Mouse (Mus musculus) embryonic stem cell, embryonic (primary cell): ENCODE measurements around the gene Nfatc4.

Experiments
- CTCF ChIA-PET, 4 experiments: fragments of 300-600 bp in 2 of 4; fragments of 350-600 bp in 2 of 4; sonication (Branson Sonifier 250); formaldehyde crosslinking; loops; one replicate each; lab custom pipeline; 2022; ENCODE audit warnings: inconsistent platforms in 2 of 4; lab: Charles Lee
- POLR2A ChIA-PET, 4 experiments: fragments of 300-600 bp in 2 of 4; fragments of 350-600 bp in 2 of 4; sonication (Branson Sonifier 250); formaldehyde crosslinking; loops; one replicate each; lab custom pipeline; 2022; ENCODE audit warnings: antibody characterized with exemption in 4 of 4, inconsistent platforms in 1 of 4; lab: Charles Lee

The Nfatc4 gene

GRCm38 (mm10) chr14:55822991-55823762, at the start of gene Nfatc4:
Gene Nfatc4 (plus strand): TSS chr14:55823144.
- ChIA-PET CTCF (interaction anchor here (0.5 to 6.8 kb wide), 31 partner anchors 12 to 385 kb away, joined by 3 to 55 read pairs (median 4); partner anchors contain the start of genes Nynrin (in 3 of the 4), Psme2 (in 1 of the 4) and Rnf31 (in 1 of the 4)), POLR2A (interaction anchor here (0.6 to 19.1 kb wide), 34 partner anchors 8 to 308 kb away, joined by 3 to 686 read pairs (median 4); partner anchors contain the start of genes Nynrin (in 2 of the 4), Sdr39u1 (in 2 of the 4), A730061H03Rik (in 1 of the 4) and Dcaf11 (in 1 of the 4))

GRCm38 (mm10) chr14:55776711-55777110, 46.2 kb upstream of the Nfatc4 start:
- CTCF ChIA-PET: interaction anchor here in 2 of 4 experiments (0.6 to 1.6 kb wide), 7 partner anchors 15 to 696 kb away, joined by 3 to 5 read pairs (median 4); no protein-coding TSS in a partner anchor
- POLR2A ChIA-PET: interaction anchor here in 2 of 4 experiments (0.6 to 0.9 kb wide), 6 partner anchors 16 to 158 kb away, joined by 3 to 6 read pairs (median 3); partner anchors contain the start of gene Mdp1 (in 1 of the 2)

- ChIA-PET POLR2A (interaction anchor here in 2 of 4 experiments (0.6 to 1.2 kb wide), 5 partner anchors 17 to 143 kb away, joined by 3 to 6 read pairs (median 3); partner anchors contain the start of gene Mdp1 (in 1 of the 2)), CTCF (interaction anchor here in 2 of 4 experiments (0.6 to 1.6 kb wide), 7 partner anchors 15 to 696 kb away, joined by 3 to 5 read pairs (median 4); no protein-coding TSS in a partner anchor)
These were observed 45.8 kb upstream of the Nfatc4 start for GRCm38 (mm10) chr14:55777176-55777575.

- POLR2A ChIA-PET: interaction anchor here in 2 of 4 experiments (0.6 to 3.8 kb wide), 6 partner anchors 8 to 1917 kb away, joined by 3 to 12 read pairs (median 3); partner anchors contain the start of genes Psme2 (in 1 of the 2) and Rnf31 (in 1 of the 2)
- CTCF ChIA-PET: interaction anchor here in 2 of 4 experiments (0.9 to 1.6 kb wide), 6 partner anchors 10 to 106 kb away, joined by 3 to 5 read pairs (median 4); partner anchors contain the start of genes Dhrs1 (in 1 of the 2), Nop9 (in 1 of the 2) and Ripk3 (in 1 of the 2)
These were observed 45.1 kb upstream of the Nfatc4 start for GRCm38 (mm10) chr14:55777806-55778205.

GRCm38 (mm10) chr14:55778686-55779085, 44.3 kb upstream of the Nfatc4 start:
- ChIA-PET POLR2A (interaction anchor here in 3 of 4 experiments (0.6 to 3.8 kb wide), 8 partner anchors 9 to 1918 kb away, joined by 3 to 12 read pairs (median 4); partner anchors contain the start of genes Ltb4r2 (in 1 of the 3), Psme2 (in 1 of the 3), Rabggta (in 1 of the 3) and Rnf31 (in 1 of the 3)), CTCF (interaction anchor here (0.6 to 1.5 kb wide), 9 partner anchors 9 to 511 kb away, joined by 3 to 5 read pairs (median 3); partner anchors contain the start of genes Ripk3 (in 2 of the 4), Dhrs1 (in 1 of the 4), Gmpr2 (in 1 of the 4) and Ltb4r2 (in 1 of the 4))

- POLR2A ChIA-PET: interaction anchor here in 3 of 4 experiments (0.9 to 3.8 kb wide), 11 partner anchors 8 to 107 kb away, joined by 3 to 12 read pairs (median 4); partner anchors contain the start of genes Gmpr2 (in 1 of the 3), Ltb4r2 (in 1 of the 3), Nedd8 (in 1 of the 3) and Rabggta (in 1 of the 3)
- CTCF ChIA-PET: interaction anchor here (0.6 to 2.1 kb wide), 11 partner anchors 8 to 119 kb away, joined by 3 to 9 read pairs (median 4); partner anchors contain the start of genes Gmpr2 (in 1 of the 4), Mdp1 (in 1 of the 4), Nedd8 (in 1 of the 4) and Ripk3 (in 1 of the 4)
These were observed 43.3 kb upstream of the Nfatc4 start for GRCm38 (mm10) chr14:55779656-55780055.

GRCm38 (mm10) chr14:55780736-55781135, 42.2 kb upstream of the Nfatc4 start:
- POLR2A ChIA-PET: interaction anchor here in 2 of 4 experiments (1.0 to 3.8 kb wide), 11 partner anchors 9 to 229 kb away, joined by 3 to 12 read pairs (median 3); partner anchors contain the start of genes Gmpr2 (in 1 of the 2), Nedd8 (in 1 of the 2) and Rabggta (in 1 of the 2)
- CTCF ChIA-PET: interaction anchor here in 2 of 4 experiments (0.8 to 2.3 kb wide), 24 partner anchors 8 to 534 kb away, joined by 3 to 14 read pairs (median 4); partner anchors contain the start of genes Ltb4r2 (in 2 of the 2), Mdp1 (in 1 of the 2) and Nfatc4 (in 1 of the 2)

- ChIA-PET POLR2A (interaction anchor here in 2 of 4 experiments (0.9 to 3.8 kb wide), 12 partner anchors 10 to 230 kb away, joined by 3 to 12 read pairs (median 4); partner anchors contain the start of genes Gmpr2 (in 1 of the 2), Nedd8 (in 1 of the 2), Rabggta (in 1 of the 2) and Sdr39u1 (in 1 of the 2)), CTCF (interaction anchor here in 3 of 4 experiments (0.6 to 2.3 kb wide), 35 partner anchors 9 to 284 kb away, joined by 3 to 14 read pairs (median 3); partner anchors contain the start of genes Ltb4r2 (in 2 of the 3), Nfatc4 (in 1 of the 3), Psme2 (in 1 of the 3) and Rnf31 (in 1 of the 3))
These were observed 41.6 kb upstream of the Nfatc4 start for GRCm38 (mm10) chr14:55781310-55781709.

- POLR2A ChIA-PET: interaction anchor here in 3 of 4 experiments (0.7 to 1.8 kb wide), 8 partner anchors 29 to 222 kb away, joined by 3 to 5 read pairs (median 4); partner anchors contain the start of genes A730061H03Rik (in 1 of the 3), Rabggta (in 1 of the 3) and Sdr39u1 (in 1 of the 3)
- CTCF ChIA-PET: interaction anchor here in 2 of 4 experiments (1.0 to 2.3 kb wide), 10 partner anchors 14 to 285 kb away, joined by 3 to 14 read pairs (median 4); partner anchors contain the start of gene Ltb4r2 (in 1 of the 2)
These were observed 40.5 kb upstream of the Nfatc4 start for GRCm38 (mm10) chr14:55782361-55782960.

GRCm38 (mm10) chr14:55783171-55783957, 39.6 kb upstream of the Nfatc4 start:
- ChIA-PET CTCF (interaction anchor here in 3 of 4 experiments (0.5 to 1.9 kb wide), 13 partner anchors 13 to 351 kb away, joined by 3 to 5 read pairs (median 3); partner anchors contain the start of genes A730061H03Rik (in 1 of the 3), Dhrs4 (in 1 of the 3), Gmpr2 (in 1 of the 3) and Nedd8 (in 1 of the 3)), POLR2A (interaction anchor here in 2 of 4 experiments (0.5 to 1.8 kb wide), 8 partner anchors 52 to 1332 kb away, joined by 3 to 5 read pairs (median 3); partner anchors contain the start of genes A730061H03Rik (in 1 of the 2), Khnyn (in 1 of the 2), Rabggta (in 1 of the 2) and Thtpa (in 1 of the 2))

GRCm38 (mm10) chr14:55783958-55784235, 39.0 kb upstream of the Nfatc4 start, which contains the start of gene Adcy4:
Gene Adcy4 (minus strand): TSS chr14:55784095.
- ChIA-PET POLR2A (interaction anchor here in 2 of 4 experiments (0.6 to 1.8 kb wide), 6 partner anchors 52 to 690 kb away, joined by 3 to 5 read pairs (median 3); partner anchors contain the start of genes A730061H03Rik (in 1 of the 2), Rabggta (in 1 of the 2) and Thtpa (in 1 of the 2)), CTCF (interaction anchor here in 3 of 4 experiments (0.8 to 1.9 kb wide), 12 partner anchors 13 to 287 kb away, joined by 3 to 5 read pairs (median 3); partner anchors contain the start of genes A730061H03Rik (in 1 of the 3), Gmpr2 (in 1 of the 3), Nedd8 (in 1 of the 3) and Nynrin (in 1 of the 3))

GRCm38 (mm10) chr14:55785195-55785594, 37.7 kb upstream of the Nfatc4 start:
- ChIA-PET POLR2A (interaction anchor here in 2 of 4 experiments (0.6 to 2.3 kb wide), 6 partner anchors 17 to 344 kb away, joined by 3 to 7 read pairs (median 4); partner anchors contain the start of genes A730061H03Rik (in 1 of the 2) and Dcaf11 (in 1 of the 2)), CTCF (interaction anchor here in 3 of 4 experiments (0.6 to 1.3 kb wide), 8 partner anchors 38 to 926 kb away, joined by 3 to 6 read pairs (median 4); partner anchors contain the start of gene Tinf2 (in 1 of the 3))

- ChIA-PET CTCF (interaction anchor here in 3 of 4 experiments (0.9 to 2.1 kb wide), 17 partner anchors 9 to 763 kb away, joined by 3 to 10 read pairs (median 4); partner anchors contain the start of genes Gmpr2 (in 1 of the 3) and Nedd8 (in 1 of the 3)), POLR2A (interaction anchor here (0.9 to 1.9 kb wide), 25 partner anchors 9 to 228 kb away, joined by 3 to 6 read pairs (median 4); partner anchors contain the start of genes Gmpr2 (in 2 of the 4), Ltb4r2 (in 2 of the 4), Nedd8 (in 2 of the 4) and Nfatc4 (in 2 of the 4))
These were observed 35.2 kb upstream of the Nfatc4 start for GRCm38 (mm10) chr14:55787731-55788130.
